Mouse (Mus musculus) small intestine, adult 2 months (tissue): ENCODE measurements around the gene Lman1l. TPM values are rescaled to one million over a fixed set of nuclear protein-coding genes. Genes with fewer than 3 reads are reported as not detected.
A peak's percentile ranks its signal among the peaks of the same experiment; 100 is the strongest.

Source experiments
- H3K27ac ChIP-seq: fragments of 200-500 bp; 2 replicates; pipeline ENCODE4 v1.5.1; 2012; ENCODE audit warnings: low read depth, low read length, control low read depth, inconsistent platforms; ENCODE audit not compliant: insufficient read depth
- H3K27me3 ChIP-seq: fragments of 200-500 bp; 2 replicates; pipeline ENCODE4 v1.6.1; 2012; ENCODE audit warnings: mild to moderate bottlenecking, moderate library complexity, low read length, inconsistent platforms; ENCODE audit not compliant: control insufficient read depth, insufficient read depth
- H3K36me3 ChIP-seq: fragments of 200-500 bp; 2 replicates; pipeline ENCODE4 v1.6.1; 2012; ENCODE audit warnings: mild to moderate bottlenecking, low read length, control low read depth, inconsistent platforms; ENCODE audit not compliant: control insufficient read depth, insufficient read depth
- H3K4me1 ChIP-seq: fragments of 200-500 bp; 2 replicates; pipeline ENCODE4 v1.6.1; 2012; ENCODE audit warnings: low read length, inconsistent platforms, mixed read lengths; ENCODE audit not compliant: control insufficient read depth, insufficient read depth, insufficient read length
- H3K4me3 ChIP-seq: fragments of 200-500 bp; 2 replicates; pipeline ENCODE4 v1.5.1; 2012; ENCODE audit warnings: low read depth, mild to moderate bottlenecking, control low read depth, inconsistent platforms, low read length, moderate library complexity
- CTCF ChIP-seq: fragments of 200-500 bp; IDR thresholded peaks from 2 replicates; pipeline ENCODE4 v1.5.1; 2012; ENCODE audit warnings: low read depth, mild to moderate bottlenecking, control low read depth, inconsistent platforms, low read length, moderate library complexity, mixed read lengths; ENCODE audit not compliant: insufficient replicate concordance, insufficient read length; ENCODE audit errors: extremely low read depth
- POLR2A ChIP-seq: fragments of 200-500 bp; IDR thresholded peaks from 2 replicates; pipeline ENCODE4 v1.6.1; 2012; ENCODE audit warnings: low read depth, mild to moderate bottlenecking, control low read depth, inconsistent platforms, low read length, moderate library complexity
- WGBS: fragments of 180-500 bp; shearing (Covaris S2); methylation state at CpG from one replicate; pipeline ENCODE4 v1.1.7; 2018; 5-methylcytosine and 5-hydroxymethylcytosine counted together
- polyA plus RNA-seq: library from polyadenylated mRNA; depleted of rRNA; stranded (reverse); fragments of >200 nt; gene quantifications from 2 replicates; pipeline ENCODE4 v1.2.3, GENCODE M21; 2012

Gene Lman1l
- polyA plus RNA-seq, 1 experiment, result not detected

- Histone ChIP-seq H3K36me3 (no peaks in the 10 kb centered on the region), H3K4me3 (no peak within 1 kb of the TSS), H3K27ac (peak within 1 kb of the TSS; percentile 7; the same call in 1 of the 2 replicates), H3K4me1 (peaks cover 9% of the 10 kb centered on the region), H3K27me3 (no peaks in the 10 kb centered on the region)
- TF ChIP-seq POLR2A (no peak), CTCF (no peak)
- WGBS, result 80% methylated on average over 5 of the region's 5 CpGs
Observed at GRCm38 (mm10) chr9:57653283-57653682, 32.7 kb upstream of the Lman1l start, which contains the start of gene Csk. TSS of gene Csk (minus strand) at chr9:57653631.

GRCm38 (mm10) chr9:57652855-57653254 lies 32.3 kb upstream of the Lman1l start:
- Histone ChIP-seq H3K27me3 (no peaks in the 10 kb centered on the region), H3K27ac (peak overlapping the region; percentile 7; the same call in 1 of the 2 replicates), H3K36me3 (no peaks in the 10 kb centered on the region), H3K4me1 (peaks cover 11% of the 10 kb centered on the region), H3K4me3 (no peak overlapping the region)
- TF ChIP-seq CTCF (no peak), POLR2A (no peak)
- 87% methylated on average over 3 of the region's 3 CpGs for WGBS

GRCm38 (mm10) chr9:57652351-57652750 lies 31.8 kb upstream of the Lman1l start:
- H3K4me1 ChIP-seq, result peaks cover 15% of the 10 kb centered on the region
- TF ChIP-seq POLR2A (no peak), CTCF (no peak)
- H3K36me3 ChIP-seq, result no peaks in the 10 kb centered on the region
- no peaks in the 10 kb centered on the region for H3K27me3 ChIP-seq
- peak overlapping the region; percentile 50 for H3K27ac ChIP-seq
- 84% methylated on average over 9 of the region's 9 CpGs for WGBS
- no peak overlapping the region for H3K4me3 ChIP-seq

- TF ChIP-seq CTCF (no peak), POLR2A (0 out of 2 replicates have a peak, but pooled peaks have one; percentile 18)
- Histone ChIP-seq H3K27me3 (no peaks in the 10 kb centered on the region), H3K4me3 (no peak overlapping the region), H3K4me1 (peaks cover 21% of the 10 kb centered on the region), H3K36me3 (no peaks in the 10 kb centered on the region), H3K27ac (peak overlapping the region; percentile 65)
- 58% methylated on average over 6 of the region's 6 CpGs for WGBS
Observed at GRCm38 (mm10) chr9:57650786-57651311, 30.3 kb upstream of the Lman1l start.

GRCm38 (mm10) chr9:57650130-57650785 lies 29.7 kb upstream of the Lman1l start:
- Histone ChIP-seq H3K4me1 (peaks cover 21% of the 10 kb centered on the region), H3K4me3 (no peak overlapping the region), H3K27ac (peak overlapping the region; percentile 65), H3K36me3 (no peaks in the 10 kb centered on the region), H3K27me3 (no peaks in the 10 kb centered on the region)
- WGBS, result 93% methylated on average over 6 of the region's 6 CpGs
- TF ChIP-seq CTCF (no peak), POLR2A (no peak)

- H3K36me3 ChIP-seq, result no peaks in the 10 kb centered on the region
- H3K4me1 ChIP-seq, result peaks cover 35% of the 10 kb centered on the region
- H3K4me3 ChIP-seq, result no peak overlapping the region
- no peak for TF ChIP-seq POLR2A
- no peak for TF ChIP-seq CTCF
- WGBS, result 32% methylated on average over 4 of the region's 4 CpGs
- H3K27me3 ChIP-seq, result no peaks in the 10 kb centered on the region
- H3K27ac ChIP-seq, result peak overlapping the region; percentile 72
Observed at GRCm38 (mm10) chr9:57647286-57648108, 26.9 kb upstream of the Lman1l start.
